Mouse (Mus musculus) lung, adult 2 months (tissue): ENCODE measurements around the gene Pcdh7. TPM values are rescaled to one million over a fixed set of nuclear protein-coding genes. Genes with fewer than 3 reads are reported as not detected.

Experiments
- DNase-seq: peaks from one replicate; pipeline ENCODE4 v3.0.0; 2022
- H3K4me1 ChIP-seq: fragments of 200-500 bp; 2 replicates; pipeline ENCODE4 v1.6.1; 2011; ENCODE audit warnings: low read length; ENCODE audit not compliant: control insufficient read depth, insufficient read depth
- H3K4me3 ChIP-seq: fragments of 200-500 bp; replicated peaks from 2 replicates; pipeline ENCODE3; 2011; ENCODE audit warnings: low read depth, mild to moderate bottlenecking, control low read depth, low read length; ENCODE audit errors: extremely low read depth
- CTCF ChIP-seq: fragments of 200-500 bp; IDR thresholded peaks from 2 replicates; pipeline ENCODE4 v1.5.1; 2011; ENCODE audit warnings: mild to moderate bottlenecking, low read length, control low read depth; ENCODE audit not compliant: insufficient read depth
- POLR2A ChIP-seq: fragments of 200-500 bp; IDR thresholded peaks from 2 replicates; pipeline ENCODE4 v1.6.1; 2011; ENCODE audit warnings: low read depth, mild to moderate bottlenecking, control low read depth, low read length, borderline replicate concordance; ENCODE audit errors: extremely low read depth
- WGBS: fragments of 180-500 bp; shearing (Covaris S2); methylation state at CpG from one replicate; pipeline ENCODE4 v1.1.7; 2018; 5-methylcytosine and 5-hydroxymethylcytosine counted together
- polyA plus RNA-seq: library from polyadenylated mRNA; depleted of rRNA; stranded (reverse); fragments of >200 nt; gene quantifications from 2 replicates; pipeline ENCODE4 v1.2.3, GENCODE M21; 2012

Pcdh7 gene
- polyA plus RNA-seq, 1 experiment, result 8.0 TPM

GRCm38 (mm10) chr5:57745879-57746278 is 28.1 kb downstream of the Pcdh7 start:
- no peak for DNase-seq
- no peak for TF ChIP-seq CTCF

GRCm38 (mm10) chr5:57750320-57750719 is 32.6 kb downstream of the Pcdh7 start:
- TF ChIP-seq CTCF (no peak), POLR2A (no peak)
- WGBS, result 97% methylated on average over 1 of the region's 1 CpGs
- no peak for DNase-seq

More at GRCm38 (mm10) chr5:57745879-57746278, 28.1 kb downstream of the Pcdh7 start:
- Histone ChIP-seq H3K4me3 (no peak overlapping the region), H3K4me1 (peaks cover 2% of the 10 kb centered on the region; the same call in 1 of the 2 replicates)
- 64% methylated on average over 1 of the region's 1 CpGs for WGBS

GRCm38 (mm10) chr5:57755791-57756190 is 38.0 kb downstream of the Pcdh7 start:
- no peak for DNase-seq
- TF ChIP-seq CTCF (no peak), POLR2A (no peak)
- WGBS, result 29% methylated on average over 1 of the region's 1 CpGs
- peaks cover 5% of the 10 kb centered on the region for H3K4me1 ChIP-seq
- no peak overlapping the region for H3K4me3 ChIP-seq

More at GRCm38 (mm10) chr5:57750320-57750719, 32.6 kb downstream of the Pcdh7 start:
- Histone ChIP-seq H3K4me3 (no peak overlapping the region), H3K4me1 (no peaks in the 10 kb centered on the region)

GRCm38 (mm10) chr5:57756726-57757424 is 39.1 kb downstream of the Pcdh7 start:
- no peak overlapping the region for H3K4me3 ChIP-seq
- DNase-seq, result no peak
- H3K4me1 ChIP-seq, result peaks cover 5% of the 10 kb centered on the region
- 37% methylated on average over 4 of the region's 4 CpGs for WGBS
- TF ChIP-seq CTCF (no peak), POLR2A (no peak)

GRCm38 (mm10) chr5:57757436-57757898 is 39.7 kb downstream of the Pcdh7 start:
- WGBS, result 24% methylated on average over 4 of the region's 4 CpGs

GRCm38 (mm10) chr5:57758968-57759367 is 41.2 kb downstream of the Pcdh7 start:
- H3K4me1 ChIP-seq, result peaks cover 5% of the 10 kb centered on the region
- no peak overlapping the region for H3K4me3 ChIP-seq
- no peak for DNase-seq
- no peak for TF ChIP-seq CTCF
- no peak for TF ChIP-seq POLR2A

More at GRCm38 (mm10) chr5:57757436-57757898, 39.7 kb downstream of the Pcdh7 start:
- no peak for TF ChIP-seq CTCF
- Histone ChIP-seq H3K4me1 (peaks cover 5% of the 10 kb centered on the region), H3K4me3 (no peak overlapping the region)
- no peak for DNase-seq

- DNase-seq, result no peak
- TF ChIP-seq POLR2A, result no peak
- TF ChIP-seq CTCF, result no peak
- 35% methylated on average over 6 of the region's 6 CpGs for WGBS
- peaks cover 5% of the 10 kb centered on the region for H3K4me1 ChIP-seq
- no peak overlapping the region for H3K4me3 ChIP-seq
Observed at GRCm38 (mm10) chr5:57760069-57761063, 42.6 kb downstream of the Pcdh7 start.

GRCm38 (mm10) chr5:57765356-57765755 is 47.6 kb downstream of the Pcdh7 start:
- WGBS, result 43% methylated on average over 3 of the region's 3 CpGs
- TF ChIP-seq CTCF (no peak), POLR2A (no peak)

GRCm38 (mm10) chr5:57767346-57767745 is 49.6 kb downstream of the Pcdh7 start:
- H3K4me1 ChIP-seq, result no peaks in the 10 kb centered on the region
- no peak overlapping the region for H3K4me3 ChIP-seq
- no peak for DNase-seq
- whole genome bisulfite sequencing, result 76% methylated on average over 3 of the region's 3 CpGs
- no peak for TF ChIP-seq CTCF
- TF ChIP-seq POLR2A, result no peak

More at GRCm38 (mm10) chr5:57765356-57765755, 47.6 kb downstream of the Pcdh7 start:
- no peak overlapping the region for H3K4me3 ChIP-seq
- no peaks in the 10 kb centered on the region; the same call in 1 of the 2 replicates for H3K4me1 ChIP-seq
- DNase-seq, result no peak
